Comparison of ENCODE assay signal across 17 mouse cellular contexts in genomic region chr2:106064316-106064715, GRCm38 (mm10).
"Had no signal": no experiment of that assay in that cellular context is flagged by ENCODE, and none has a peak within 500 bp of the region (broad histone marks: within the 10 kb centered on the region; RNA-seq: fewer than 3 reads in every experiment).

No protein-coding gene starts in this region.

- DNase-seq: retina, postnatal 1 day; right cerebral cortex, adult 18-20 months; right cerebral cortex, postnatal 14 days; right cerebral cortex, postnatal 25 days; right cerebral cortex, postnatal 4 days; spleen, adult 18-20 months; thymus, adult 18-20 months; thymus, adult 2 months; thymus, postnatal 14 days; thymus, postnatal 25 days; thymus, postnatal 36 days; thymus, postnatal 4 days had no signal

- H3K9ac ChIP-seq: neural tube, embryonic 12.5 days; neural tube, embryonic 13.5 days; neural tube, embryonic 15.5 days; stomach, embryonic 15.5 days had no signal

- H3K4me1 ChIP-seq: neural tube, embryonic 12.5 days; neural tube, embryonic 13.5 days; neural tube, embryonic 15.5 days; stomach, embryonic 15.5 days had no signal

- H3K27me3 ChIP-seq: neural tube, embryonic 12.5 days; neural tube, embryonic 15.5 days; stomach, embryonic 15.5 days had no signal

- H3K4me3 ChIP-seq: neural tube, embryonic 12.5 days; neural tube, embryonic 13.5 days; neural tube, embryonic 15.5 days; stomach, embryonic 15.5 days had no signal

- H3K9me3 ChIP-seq: neural tube, embryonic 12.5 days; neural tube, embryonic 13.5 days; neural tube, embryonic 15.5 days; stomach, embryonic 15.5 days had no signal

- H3K4me2 ChIP-seq: neural tube, embryonic 12.5 days; neural tube, embryonic 13.5 days; neural tube, embryonic 15.5 days; stomach, embryonic 15.5 days had no signal

- H3K36me3 ChIP-seq: neural tube, embryonic 12.5 days; neural tube, embryonic 13.5 days; neural tube, embryonic 15.5 days; stomach, embryonic 15.5 days had no signal

- H3K27ac ChIP-seq: neural tube, embryonic 12.5 days; neural tube, embryonic 13.5 days; neural tube, embryonic 15.5 days; stomach, embryonic 15.5 days; stomach, postnatal 0 days had no signal
